Mouse (Mus musculus) MEL (cell line): ENCODE measurements around the gene Rbfox2. TPM values are rescaled to one million over a fixed set of nuclear protein-coding genes. Genes with fewer than 3 reads are reported as not detected.
A peak's percentile ranks its signal among the peaks of the same experiment; 100 is the strongest.

Experiments
- DNase-seq: peaks from one replicate; pipeline ENCODE4 v3.0.0; 2011; ENCODE audit warnings: low read depth, low spot score
- H3K27ac ChIP-seq: 2 replicates; pipeline ENCODE4 v1.5.1; 2012; ENCODE audit warnings: low read depth, mild to moderate bottlenecking, control low read depth, low read length, moderate library complexity; ENCODE audit not compliant: control insufficient read depth
- H3K27me3 ChIP-seq, 2 experiments: fragments of 150-350 bp in 1 of 2; sonication (generic) in 1 of 2; 2 replicates each; pipeline ENCODE4 v1.6.1; 2012; ENCODE audit warnings: low read length in 2 of 2, mild to moderate bottlenecking in 2 of 2, improper control_type of control experiment in 1 of 2, moderate library complexity in 1 of 2; ENCODE audit not compliant: insufficient read depth in 2 of 2, control insufficient read depth in 1 of 2
- H3K36me3 ChIP-seq, 2 experiments: 2 replicates each; pipeline ENCODE4 v1.6.1; 2012 to 2014; ENCODE audit warnings: low read length in 2 of 2, improper control_type of control experiment in 1 of 2, inconsistent platforms in 1 of 2, mild to moderate bottlenecking in 1 of 2; ENCODE audit not compliant: insufficient read depth in 2 of 2, control insufficient read depth in 1 of 2
- H3K4me1 ChIP-seq, 2 experiments: fragments of 150-350 bp in 1 of 2; sonication (generic) in 1 of 2; 2 replicates each; pipeline ENCODE4 v1.6.1; 2012; ENCODE audit warnings: low read length in 2 of 2, improper control_type of control experiment in 1 of 2, mild to moderate bottlenecking in 1 of 2; ENCODE audit not compliant: insufficient read depth in 2 of 2, control insufficient read depth in 1 of 2
- H3K4me3 ChIP-seq, 2 experiments: fragments of 150-350 bp in 1 of 2; sonication (generic) in 1 of 2; 2 replicates each; pipeline ENCODE4 v1.5.1; 2012; ENCODE audit warnings: low read depth in 2 of 2, low read length in 2 of 2, mild to moderate bottlenecking in 2 of 2, moderate library complexity in 2 of 2, control low read depth in 1 of 2, improper control_type of control experiment in 1 of 2; ENCODE audit not compliant: control insufficient read depth in 1 of 2, insufficient read depth in 1 of 2
- H3K79me2 ChIP-seq: 2 replicates; pipeline ENCODE4 v1.6.1; 2012; ENCODE audit warnings: mild to moderate bottlenecking, low read length, moderate library complexity; ENCODE audit not compliant: control insufficient read depth, poor library complexity, insufficient read depth
- H3K9ac ChIP-seq: 2 replicates; pipeline ENCODE4 v1.6.1; 2012; ENCODE audit warnings: low read depth, mild to moderate bottlenecking, control low read depth, low read length, moderate library complexity; ENCODE audit not compliant: control insufficient read depth, poor library complexity, severe bottlenecking
- H3K9me3 ChIP-seq: fragments of 150-350 bp; sonication (generic); replicated peaks from 2 replicates; pipeline ENCODE4 v1.6.1; 2012; ENCODE audit warnings: mild to moderate bottlenecking, low read length, improper control_type of control experiment, moderate library complexity; ENCODE audit not compliant: insufficient read depth
- CTCF ChIP-seq, 3 experiments: IDR thresholded peaks in 2 of 3; conservative IDR thresholded peaks in 1 of 3; 2 replicates each; pipeline ENCODE4 v1.5.1; 2011 to 2012; ENCODE audit warnings: low read length in 3 of 3, low read depth in 2 of 3, mild to moderate bottlenecking in 2 of 3, improper control_type of control experiment in 1 of 3, inconsistent platforms in 1 of 3, mixed read lengths in 1 of 3, moderate library complexity in 1 of 3; ENCODE audit not compliant: control insufficient read depth in 1 of 3, insufficient read depth in 1 of 3, poor library complexity in 1 of 3, severe bottlenecking in 1 of 3
- E2F4 ChIP-seq: IDR thresholded peaks from 2 replicates; pipeline ENCODE4 v1.6.1; 2011; ENCODE audit warnings: low read depth, low read length, improper control_type of control experiment, borderline replicate concordance
- HCFC1 ChIP-seq: IDR thresholded peaks from 2 replicates; pipeline ENCODE4 v1.6.1; 2012; ENCODE audit warnings: low read depth, mild to moderate bottlenecking, inconsistent platforms, low read length, improper control_type of control experiment, moderate library complexity
- JUND ChIP-seq: IDR thresholded peaks from 2 replicates; pipeline ENCODE4 v1.6.1; 2011; ENCODE audit warnings: low read depth, mild to moderate bottlenecking, improper control_type of control experiment, low read length
- KAT2A ChIP-seq: conservative IDR thresholded peaks from 2 replicates; pipeline ENCODE4 v1.6.1; 2012; ENCODE audit warnings: low read depth, low read length, improper control_type of control experiment, inconsistent platforms
- MAX ChIP-seq: IDR thresholded peaks from 2 replicates; pipeline ENCODE4 v1.6.1; 2011; ENCODE audit warnings: low read length, improper control_type of control experiment
- MAZ ChIP-seq: IDR thresholded peaks from 2 replicates; pipeline ENCODE4 v1.6.1; 2012; ENCODE audit warnings: low read depth, mild to moderate bottlenecking, inconsistent platforms, low read length, improper control_type of control experiment
- NELFE ChIP-seq: IDR thresholded peaks from 2 replicates; pipeline ENCODE4 v1.6.1; 2011; ENCODE audit warnings: low read depth, low read length, improper control_type of control experiment
- POLR2AphosphoS5 ChIP-seq: IDR thresholded peaks from 2 replicates; pipeline ENCODE4 v1.6.1; 2012; ENCODE audit warnings: low read depth, borderline replicate concordance, mild to moderate bottlenecking, inconsistent platforms, low read length, moderate library complexity, mixed read lengths
- TAL1 ChIP-seq: IDR thresholded peaks from 2 replicates; pipeline ENCODE4 v1.6.1; 2012; ENCODE audit warnings: mild to moderate bottlenecking, inconsistent platforms, low read length, moderate library complexity, mixed read lengths
- TBP ChIP-seq: IDR thresholded peaks from 2 replicates; pipeline ENCODE4 v1.8.0; 2011; ENCODE audit warnings: low read depth, low read length, improper control_type of control experiment
- UBTF ChIP-seq: IDR thresholded peaks from 2 replicates; pipeline ENCODE4 v1.6.1; 2012; ENCODE audit warnings: low read depth, mild to moderate bottlenecking, inconsistent platforms, low read length, improper control_type of control experiment, moderate library complexity, borderline replicate concordance; ENCODE audit not compliant: insufficient read depth
- USF2 ChIP-seq, 2 experiments: IDR thresholded peaks; 2 replicates each; pipeline ENCODE4 v1.6.1; 2011 to 2012; ENCODE audit warnings: improper control_type of control experiment in 2 of 2, low read length in 2 of 2, borderline replicate concordance in 1 of 2, inconsistent platforms in 1 of 2, low read depth in 1 of 2, mild to moderate bottlenecking in 1 of 2; ENCODE audit not compliant: insufficient read depth in 1 of 2
- ZC3H11A ChIP-seq: IDR thresholded peaks from 2 replicates; pipeline ENCODE4 v1.6.1; 2012; ENCODE audit warnings: low read depth, mild to moderate bottlenecking, inconsistent platforms, low read length, improper control_type of control experiment
- ZNF384 ChIP-seq: IDR thresholded peaks from 2 replicates; pipeline ENCODE4 v1.6.1; 2012; ENCODE audit warnings: low read depth, mild to moderate bottlenecking, inconsistent platforms, low read length, improper control_type of control experiment
- polyA plus RNA-seq, 2 experiments: library from polyadenylated mRNA; stranded (reverse) in 1 of 2; unstranded in 1 of 2; fragments of >175 nt in 1 of 2; fragments of >200 nt in 1 of 2; gene quantifications; 2 replicates each; pipeline versions ENCODE4 v1.2.1 to v1.2.4; 2012; ENCODE audit warnings: low replicate concordance in 2 of 2, low read depth in 1 of 2; ENCODE audit not compliant: insufficient read length in 2 of 2, insufficient read depth in 1 of 2, missing spikeins in 1 of 2
- total RNA-seq: library from RNA; depleted of rRNA; stranded (reverse); fragments of 300-350 nt; gene quantifications from 2 replicates; pipeline ENCODE4 v1.2.3, GENCODE M21; 2012

Rbfox2 gene
- total and polyA plus RNA-seq, 3 experiments = 3.4 to 6.0 TPM; not detected in 1

GRCm38 (mm10) chr15:77154248-77154785 lies 152.5 kb downstream of the Rbfox2 start:
- Histone ChIP-seq H3K27ac (no peak overlapping the region), H3K9me3 (no peaks in the 10 kb centered on the region), H3K9ac (no peak overlapping the region), H3K36me3 (peaks cover 0 to 4% of the 10 kb centered on the region in 2 experiments; a peak in 1 of 4 replicates), H3K4me3 (no peak overlapping the region), H3K4me1 (peaks cover 4 to 10% of the 10 kb centered on the region in 2 experiments), H3K79me2 (no peaks in the 10 kb centered on the region), H3K27me3 (no peaks in the 10 kb centered on the region)
- no peak for TF ChIP-seq JUND
- no peak for TF ChIP-seq CTCF (IDR thresholded peaks at IDR 0.05 in 2 of 3, conservative IDR thresholded peaks at IDR 0.05 in 1 of 3; ENCODE audit: control insufficient read depth in 1 of 3, insufficient read depth in 1 of 3, low read depth in 2 of 3, low read length in 3 of 3, poor library complexity in 1 of 3, severe bottlenecking in 1 of 3)
- TF ChIP-seq MAX = no peak
- no peak for TF ChIP-seq TAL1
- no peak for TF ChIP-seq ZNF384
- TF ChIP-seq UBTF = no peak
- no peak for TF ChIP-seq E2F4
- no peak for TF ChIP-seq HCFC1
- TF ChIP-seq ZC3H11A = no peak
- TF ChIP-seq TBP = no peak
- no peak for TF ChIP-seq USF2 (IDR thresholded peaks at IDR 0.05; ENCODE audit: borderline replicate concordance in 1 of 2, insufficient read depth in 1 of 2, low read depth in 1 of 2, low read length in 2 of 2)
- TF ChIP-seq KAT2A = no peak
- DNase-seq = no peak

- peaks cover 0 to 13% of the 10 kb centered on the region in 2 experiments; a peak in 2 of 4 replicates for H3K4me1 ChIP-seq
- no peaks in the 10 kb centered on the region for H3K9me3 ChIP-seq
- H3K79me2 ChIP-seq = no peaks in the 10 kb centered on the region
- no peak overlapping the region for H3K9ac ChIP-seq
- TF ChIP-seq NELFE (no peak), POLR2AphosphoS5 (no peak), MAZ (no peak)
- H3K4me3 ChIP-seq = peak overlapping the region; percentile 35 to 36
- H3K27me3 ChIP-seq = no peaks in the 10 kb centered on the region
- peak; percentile 60 for DNase-seq
- peaks cover 0 to 4% of the 10 kb centered on the region in 2 experiments; a peak in 1 of 4 replicates for H3K36me3 ChIP-seq
- no peak overlapping the region for H3K27ac ChIP-seq
Measured at GRCm38 (mm10) chr15:77153625-77154024, 153.2 kb downstream of the Rbfox2 start.
